Mouse (Mus musculus) right cerebral cortex, adult 18-20 months (tissue): ENCODE results near the gene Batf3.
A peak's percentile ranks its signal among the peaks of the same experiment; 100 is the strongest.
"Not testable (repeated sequence)": the region's sequence is repeated elsewhere in the genome, so short reads cannot be mapped to it uniquely, and the experiment has no call there.

Experiments
- DNase-seq: peaks from one replicate; pipeline ENCODE4 v3.0.0; 2022; ENCODE audit warnings: mixed read lengths

Gene Batf3

GRCm38 (mm10) chr1:191132934-191133333 is 35.3 kb downstream of the Batf3 start:
- no peak for DNase-seq

GRCm38 (mm10) chr1:191135406-191135805 is 37.8 kb downstream of the Batf3 start:
- DNase-seq: no peak

GRCm38 (mm10) chr1:191138436-191138835 is 40.8 kb downstream of the Batf3 start:
- DNase-seq: no peak

- DNase-seq: no peak
These were observed 41.3 kb downstream of the Batf3 start for GRCm38 (mm10) chr1:191138874-191139495.

- no peak for DNase-seq
These were observed 43.3 kb downstream of the Batf3 start for GRCm38 (mm10) chr1:191140983-191141382.

- not testable (repeated sequence) for DNase-seq
These were observed 51.8 kb downstream of the Batf3 start for GRCm38 (mm10) chr1:191149489-191149888.

GRCm38 (mm10) chr1:191150924-191151605 is 53.4 kb downstream of the Batf3 start:
- DNase-seq: no peak

- peak; percentile 19 for DNase-seq
These were observed 55.4 kb downstream of the Batf3 start for GRCm38 (mm10) chr1:191153052-191153451.

GRCm38 (mm10) chr1:191154314-191154713 is 56.7 kb downstream of the Batf3 start:
- no peak for DNase-seq
